Mouse (Mus musculus): Measurements from ENCODE around the gene Anks1. TPM values are rescaled to one million over a fixed set of nuclear protein-coding genes. Genes with fewer than 3 reads are reported as not detected.
A peak's percentile ranks its signal among the peaks of the same experiment; 100 is the strongest.

Gene Anks1
- polyA plus RNA-seq, 1 experiment from 2014 or later: 12.3 TPM

- no peak overlapping the region for H3K9ac ChIP-seq
- no peaks in the 10 kb centered on the region for H3K9me3 ChIP-seq
- H3K27me3 ChIP-seq: no peaks in the 10 kb centered on the region
- H3K36me3 ChIP-seq: peaks cover 14% of the 10 kb centered on the region; the same call in 1 of the 2 replicates
- ATAC-seq (ENCODE audit: insufficient number of reproducible peaks, low FRiP score, low TSS enrichment, low read depth): no peak
- peaks cover 58% of the 10 kb centered on the region for H3K4me1 ChIP-seq
- H3K27ac ChIP-seq: peak overlapping the region; percentile 77
- H3K4me3 ChIP-seq: no peak overlapping the region
- 67% methylated on average over 17 of the region's 17 CpGs for WGBS
- no peak overlapping the region for H3K4me2 ChIP-seq
Observed at GRCm38 (mm10) chr17:28015068-28015730, 106.1 kb downstream of the Anks1 start.

DNA sequence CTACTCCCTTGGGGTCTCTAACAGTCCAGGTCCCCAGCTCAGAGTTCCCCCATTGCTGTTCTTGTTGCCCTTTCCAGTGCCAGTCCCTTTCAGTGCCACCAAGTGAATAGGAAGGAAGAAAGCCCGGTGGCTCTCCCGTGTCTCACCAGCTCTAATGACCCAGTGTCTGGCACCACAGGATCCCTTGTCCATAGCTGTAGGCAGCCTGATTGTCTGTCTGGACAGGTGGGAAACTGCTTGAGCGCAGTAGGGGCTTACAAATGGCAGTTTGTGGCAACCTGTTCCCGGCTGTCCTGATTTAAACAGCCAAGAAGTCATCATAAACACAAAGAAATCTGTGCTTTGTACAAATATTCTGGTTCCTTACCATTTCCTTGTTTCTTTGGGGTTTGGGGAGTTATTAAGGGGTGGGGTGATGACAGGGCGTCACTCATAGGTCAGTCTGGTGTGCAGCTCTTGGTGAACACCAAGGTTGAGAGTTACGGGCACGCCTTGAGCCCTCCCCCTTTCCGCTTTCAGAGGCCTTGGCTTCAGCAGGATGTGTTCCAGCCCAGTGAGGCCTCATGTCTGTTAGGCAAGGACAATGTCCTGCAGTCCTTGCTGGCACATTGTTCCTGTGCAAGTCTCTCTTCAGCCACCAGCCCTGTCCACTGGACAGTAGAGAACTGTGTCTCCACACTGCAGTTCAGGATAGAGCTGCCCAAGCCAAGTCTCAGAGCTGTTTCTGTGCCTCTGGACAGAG lies 107.1 kb downstream of the Anks1 start:
- 81% methylated on average over 8 of the region's 8 CpGs for WGBS
- Histone ChIP-seq H3K36me3 (peaks cover 12% of the 10 kb centered on the region; the same call in 1 of the 2 replicates), H3K27me3 (no peaks in the 10 kb centered on the region), H3K4me1 (peaks cover 61% of the 10 kb centered on the region), H3K4me2 (no peak overlapping the region), H3K9ac (no peak overlapping the region), H3K4me3 (no peak overlapping the region), H3K27ac (peak overlapping the region; percentile 77), H3K9me3 (no peaks in the 10 kb centered on the region)
- no peak for ATAC-seq (ENCODE audit: insufficient number of reproducible peaks, low FRiP score, low TSS enrichment, low read depth)

GRCm38 (mm10) chr17:28018344-28018743 lies 109.2 kb downstream of the Anks1 start:
- no peak overlapping the region for H3K4me3 ChIP-seq
- H3K4me1 ChIP-seq: peaks cover 67% of the 10 kb centered on the region
- 76% methylated on average over 6 of the region's 6 CpGs for WGBS
- ATAC-seq (ENCODE audit: insufficient number of reproducible peaks, low FRiP score, low TSS enrichment, low read depth): no peak
- no peaks in the 10 kb centered on the region for H3K27me3 ChIP-seq
- H3K9me3 ChIP-seq: no peaks in the 10 kb centered on the region
- H3K4me2 ChIP-seq: no peak overlapping the region
- 0 out of 2 replicates have a peak, but pooled peaks cover 3% of the 10 kb centered on the region for H3K36me3 ChIP-seq
- H3K9ac ChIP-seq: no peak overlapping the region
- no peak overlapping the region for H3K27ac ChIP-seq

DNA sequence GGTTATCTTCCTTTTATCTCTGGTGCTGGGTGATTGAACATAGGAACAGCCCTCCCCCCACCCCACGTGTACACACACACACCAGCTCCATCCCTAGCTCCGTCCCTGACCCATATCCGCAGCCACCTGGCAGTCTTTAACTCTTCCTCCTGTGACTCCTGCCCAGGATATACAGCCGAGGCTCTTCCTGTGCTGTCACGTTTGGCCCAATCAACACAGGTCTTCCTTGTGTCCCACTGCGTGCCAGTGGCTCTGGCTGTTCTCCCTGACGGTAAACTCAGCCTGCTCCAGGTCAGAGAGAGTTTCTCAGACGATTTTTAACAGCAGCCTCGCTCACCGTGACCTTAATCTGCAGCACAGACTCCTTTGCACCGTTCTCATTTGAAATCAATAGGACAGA lies 109.7 kb downstream of the Anks1 start:
- peaks cover 67% of the 10 kb centered on the region for H3K4me1 ChIP-seq
- no peaks in the 10 kb centered on the region for H3K27me3 ChIP-seq
- H3K36me3 ChIP-seq: 0 out of 2 replicates have a peak, but pooled peaks cover 5% of the 10 kb centered on the region
- no peak overlapping the region for H3K4me2 ChIP-seq
- H3K9me3 ChIP-seq: no peaks in the 10 kb centered on the region
- no peak for ATAC-seq (ENCODE audit: insufficient number of reproducible peaks, low FRiP score, low TSS enrichment, low read depth)
- no peak overlapping the region for H3K27ac ChIP-seq
- H3K4me3 ChIP-seq: no peak overlapping the region
- 63% methylated on average over 11 of the region's 11 CpGs for WGBS
- H3K9ac ChIP-seq: no peak overlapping the region

- H3K4me3 ChIP-seq: no peak overlapping the region
- ATAC-seq (ENCODE audit: insufficient number of reproducible peaks, low FRiP score, low TSS enrichment, low read depth): no peak
- H3K4me2 ChIP-seq: no peak overlapping the region
- no peak overlapping the region for H3K27ac ChIP-seq
- WGBS: 69% methylated on average over 21 of the region's 21 CpGs
- H3K27me3 ChIP-seq: no peaks in the 10 kb centered on the region
- no peaks in the 10 kb centered on the region for H3K9me3 ChIP-seq
- H3K4me1 ChIP-seq: peaks cover 72% of the 10 kb centered on the region
- H3K9ac ChIP-seq: no peak overlapping the region
- H3K36me3 ChIP-seq: 0 out of 2 replicates have a peak, but pooled peaks cover 5% of the 10 kb centered on the region
Observed at GRCm38 (mm10) chr17:28019785-28020696, 110.9 kb downstream of the Anks1 start.

DNA sequence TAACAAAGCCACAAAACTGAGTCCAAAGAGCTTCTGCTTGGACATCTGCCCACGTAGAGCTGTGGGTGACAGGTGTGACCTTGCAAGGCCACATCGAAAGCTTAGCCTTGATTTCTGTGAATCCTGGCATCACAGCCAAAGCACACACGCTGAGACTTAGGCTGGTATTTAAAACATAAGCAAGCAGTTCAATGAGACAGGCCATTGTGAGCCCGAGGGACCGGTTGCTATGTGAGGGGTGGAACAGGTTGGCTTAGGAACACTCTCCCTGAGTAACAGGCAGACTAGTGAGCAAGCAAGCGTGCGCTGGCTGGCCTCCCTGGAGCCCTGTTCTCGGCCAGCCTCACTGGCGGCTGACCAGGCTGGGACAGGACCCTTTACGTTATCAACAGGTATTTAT lies 112.8 kb downstream of the Anks1 start:
- Histone ChIP-seq H3K27me3 (no peaks in the 10 kb centered on the region), H3K36me3 (0 out of 2 replicates have a peak, but pooled peaks cover 5% of the 10 kb centered on the region), H3K4me3 (no peak overlapping the region), H3K27ac (peak overlapping the region; percentile 51), H3K4me1 (peaks cover 77% of the 10 kb centered on the region), H3K4me2 (no peak overlapping the region), H3K9me3 (no peaks in the 10 kb centered on the region), H3K9ac (no peak overlapping the region)
- 45% methylated on average over 10 of the region's 10 CpGs for WGBS
- ATAC-seq (ENCODE audit: insufficient number of reproducible peaks, low FRiP score, low TSS enrichment, low read depth): no peak

DNA sequence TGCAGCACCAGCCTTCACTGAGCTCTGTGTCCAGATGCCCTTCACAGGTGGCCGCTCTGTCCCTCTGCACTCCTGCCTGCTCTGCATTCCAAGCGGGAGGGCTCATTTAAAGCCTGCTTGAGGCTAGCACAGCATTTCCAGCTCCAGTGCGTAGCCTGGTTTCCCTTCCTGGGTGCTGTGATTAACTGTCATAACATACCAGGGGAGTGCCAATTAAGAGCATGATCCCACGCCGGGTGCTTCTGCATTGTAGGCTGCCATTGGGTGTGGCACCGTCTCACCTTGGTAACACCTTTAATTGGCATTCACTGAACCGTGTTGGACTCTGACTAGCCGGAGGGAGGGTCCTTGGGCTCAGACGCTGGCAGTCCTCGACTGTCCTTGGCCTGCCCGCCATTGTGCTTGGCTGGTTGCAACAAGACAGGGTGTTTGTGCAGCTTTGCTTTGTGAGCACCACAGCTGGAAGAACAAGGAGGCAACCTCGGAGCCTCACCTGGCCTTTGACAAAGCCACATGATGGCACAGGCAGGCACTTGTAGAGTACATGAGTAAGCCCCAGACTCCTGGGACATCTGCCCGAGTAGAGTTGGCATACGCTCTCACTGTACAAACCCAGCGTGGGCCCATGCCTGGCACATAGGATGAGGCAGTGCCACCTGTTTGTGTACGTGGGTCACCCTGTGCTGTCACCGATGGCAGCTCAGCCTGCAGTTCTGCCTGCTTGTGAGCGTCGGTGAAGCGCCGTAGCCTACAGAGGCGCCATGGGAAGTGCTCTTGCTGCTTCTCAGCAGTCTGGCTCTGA lies 113.9 kb downstream of the Anks1 start:
- 77% methylated on average over 22 of the region's 22 CpGs for WGBS
- no peak overlapping the region for H3K9ac ChIP-seq
- H3K36me3 ChIP-seq: 0 out of 2 replicates have a peak, but pooled peaks cover 5% of the 10 kb centered on the region
- no peaks in the 10 kb centered on the region for H3K27me3 ChIP-seq
- H3K27ac ChIP-seq: peak overlapping the region; percentile 33; the same call in 1 of the 2 replicates
- ATAC-seq (ENCODE audit: insufficient number of reproducible peaks, low FRiP score, low TSS enrichment, low read depth): no peak
- H3K4me1 ChIP-seq: peaks cover 79% of the 10 kb centered on the region
- no peaks in the 10 kb centered on the region for H3K9me3 ChIP-seq
- H3K4me2 ChIP-seq: no peak overlapping the region
- no peak overlapping the region for H3K4me3 ChIP-seq

- Histone ChIP-seq H3K9ac (no peak overlapping the region), H3K4me2 (no peak overlapping the region), H3K9me3 (no peaks in the 10 kb centered on the region), H3K27me3 (no peaks in the 10 kb centered on the region), H3K36me3 (0 out of 2 replicates have a peak, but pooled peaks cover 3% of the 10 kb centered on the region), H3K4me3 (no peak overlapping the region), H3K27ac (peak overlapping the region; percentile 84), H3K4me1 (peaks cover 81% of the 10 kb centered on the region)
- WGBS: 36% methylated on average over 5 of the region's 5 CpGs
- ATAC-seq (ENCODE audit: insufficient number of reproducible peaks, low FRiP score, low TSS enrichment, low read depth): peak; percentile 46; the same call in 1 of the 2 replicates
Observed at GRCm38 (mm10) chr17:28025541-28025961, 116.4 kb downstream of the Anks1 start.

DNA sequence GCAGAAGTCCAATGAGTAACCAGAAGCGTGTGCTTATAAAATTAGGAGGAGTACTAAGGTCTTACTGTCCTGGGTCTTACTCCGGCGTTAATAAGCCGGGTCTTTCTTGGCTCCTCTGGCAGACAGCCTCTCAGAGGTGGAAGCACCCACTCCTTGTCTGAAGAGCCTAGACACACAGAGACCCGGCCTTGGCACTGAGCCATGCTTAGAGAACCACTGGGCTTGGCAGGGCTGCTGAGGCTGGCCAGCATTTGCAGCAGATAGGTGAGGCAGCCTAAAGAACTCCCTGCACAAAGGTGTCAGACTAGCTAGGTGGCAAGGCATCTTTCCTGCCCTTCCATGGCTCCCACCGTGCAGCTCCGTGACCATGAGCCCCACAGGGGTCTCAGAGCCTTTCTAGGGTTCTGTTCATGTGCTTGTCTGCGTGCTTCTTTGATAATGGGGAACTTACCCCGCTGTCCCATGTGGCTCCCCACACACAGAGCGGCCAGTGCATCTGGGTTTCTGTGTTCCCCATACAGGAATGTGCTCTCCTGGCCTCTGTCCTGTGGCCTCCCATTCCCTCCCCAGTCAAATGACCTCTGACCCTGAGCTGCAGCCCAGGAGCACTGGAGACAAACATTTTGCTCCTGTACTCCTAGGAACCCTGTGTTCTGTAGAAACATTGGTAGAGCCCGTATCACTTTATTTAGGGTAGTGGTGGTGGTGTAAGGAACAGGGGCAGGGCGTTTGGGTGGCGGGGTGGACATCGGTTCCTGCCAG lies 117.2 kb downstream of the Anks1 start:
- no peak overlapping the region for H3K4me3 ChIP-seq
- peaks cover 79% of the 10 kb centered on the region for H3K4me1 ChIP-seq
- H3K27me3 ChIP-seq: no peaks in the 10 kb centered on the region
- H3K4me2 ChIP-seq: no peak overlapping the region
- 65% methylated on average over 14 of the region's 14 CpGs for WGBS
- peak overlapping the region; percentile 84 for H3K27ac ChIP-seq
- H3K9me3 ChIP-seq: no peaks in the 10 kb centered on the region
- H3K36me3 ChIP-seq: 0 out of 2 replicates have a peak, but pooled peaks cover 3% of the 10 kb centered on the region
- H3K9ac ChIP-seq: no peak overlapping the region
- 0 out of 2 replicates have a peak, but pooled peaks have one; percentile 11 for ATAC-seq (ENCODE audit: insufficient number of reproducible peaks, low FRiP score, low TSS enrichment, low read depth)

DNA sequence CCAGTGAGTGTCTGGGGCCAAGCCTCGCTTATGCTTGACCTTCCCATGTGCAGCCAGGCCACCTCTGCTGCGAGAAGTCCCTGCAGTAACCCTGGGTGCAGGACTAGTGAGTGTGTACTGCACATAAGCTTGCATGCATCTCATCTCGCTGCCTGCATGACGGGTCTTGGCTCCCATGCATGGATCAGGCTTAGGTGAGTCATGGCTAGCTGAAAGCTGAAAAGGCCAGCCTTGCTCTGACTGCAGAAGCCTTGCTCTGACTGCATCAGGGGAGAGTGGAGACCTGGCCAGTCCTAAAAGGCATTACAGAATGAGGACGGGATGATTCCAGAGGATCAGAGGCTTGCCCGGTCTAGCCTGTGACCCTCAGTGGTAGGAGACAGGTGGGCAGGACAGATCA lies 118.1 kb downstream of the Anks1 start:
- Histone ChIP-seq H3K9ac (no peak overlapping the region), H3K4me1 (peaks cover 80% of the 10 kb centered on the region), H3K36me3 (0 out of 2 replicates have a peak, but pooled peaks cover 3% of the 10 kb centered on the region), H3K4me3 (no peak overlapping the region), H3K27ac (no peak overlapping the region), H3K27me3 (no peaks in the 10 kb centered on the region), H3K4me2 (no peak overlapping the region), H3K9me3 (no peaks in the 10 kb centered on the region)
- no peak for ATAC-seq (ENCODE audit: insufficient number of reproducible peaks, low FRiP score, low TSS enrichment, low read depth)
- 92% methylated on average over 6 of the region's 6 CpGs for whole genome bisulfite sequencing

Data from limb, embryonic 15.5 days (tissue).